Mouse (Mus musculus) heart, postnatal 0 days (tissue): ENCODE measurements around the gene Il17c. TPM values are rescaled to one million over a fixed set of nuclear protein-coding genes. Genes with fewer than 3 reads are reported as not detected.

Source experiments
- ATAC-seq: fragments of 200-750 bp; cut with Nextera tagmentation; 2 replicates; pipeline ENCODE4 v1.8.0; 2017; ENCODE audit warnings: low read depth, moderate number of reproducible peaks, moderate library complexity; ENCODE audit not compliant: insufficient read depth
- DNase-seq: peaks from one replicate; pipeline ENCODE4 v3.0.0-alpha.2; 2016; ENCODE audit warnings: low spot score
- H3K27ac ChIP-seq: fragments of 300-500 bp; sonication (generic); 2 replicates; pipeline ENCODE4 v1.5.1; 2014; ENCODE audit warnings: low read depth, mild to moderate bottlenecking
- H3K27me3 ChIP-seq: fragments of 300-500 bp; sonication (generic); 2 replicates; pipeline ENCODE4 v1.6.1; 2014; ENCODE audit warnings: low read length, mixed read lengths; ENCODE audit not compliant: control insufficient read depth, insufficient read depth
- H3K36me3 ChIP-seq: fragments of 300-500 bp; sonication (generic); replicated peaks from 2 replicates; pipeline ENCODE4 v1.6.1; 2014; ENCODE audit warnings: low read length, mixed read lengths; ENCODE audit not compliant: control insufficient read depth, insufficient read depth
- H3K4me1 ChIP-seq: fragments of 300-500 bp; sonication (generic); 2 replicates; pipeline ENCODE4 v1.6.1; 2014; ENCODE audit warnings: antibody characterized with exemption; ENCODE audit not compliant: control insufficient read depth, insufficient read depth
- H3K4me2 ChIP-seq: fragments of 300-500 bp; sonication (generic); 2 replicates; pipeline ENCODE4 v1.6.1; 2014; ENCODE audit warnings: low read depth, mild to moderate bottlenecking, low read length, moderate library complexity
- H3K4me3 ChIP-seq: fragments of 300-500 bp; sonication (generic); 2 replicates; pipeline ENCODE4 v1.5.1; 2014; ENCODE audit warnings: low read depth, low read length
- H3K9ac ChIP-seq: fragments of 300-500 bp; sonication (generic); replicated peaks from 2 replicates; pipeline ENCODE4 v1.6.1; 2014; ENCODE audit warnings: low read depth, low read length, mixed read lengths
- H3K9me3 ChIP-seq: fragments of 300-500 bp; sonication (generic); replicated peaks from 2 replicates; pipeline ENCODE4 v1.6.1; 2016; ENCODE audit warnings: low read length; ENCODE audit not compliant: control insufficient read depth
- CTCF ChIP-seq: IDR thresholded peaks from 2 replicates; pipeline ENCODE4 v1.5.1; 2016; ENCODE audit warnings: antibody characterized with exemption, control low read depth, low read depth
- EP300 ChIP-seq: IDR thresholded peaks from 2 replicates; pipeline ENCODE4 v1.6.1; 2016; ENCODE audit warnings: antibody characterized with exemption, low read depth
- WGBS: fragments of 180-500 bp; shearing (Covaris S2); extraction: QIAGEN DNeasy Blood & Tissue Kit; methylation state at CpG from one replicate; pipeline ENCODE4 v1.1.7; 2014; 5-methylcytosine and 5-hydroxymethylcytosine counted together
- polyA plus RNA-seq: library from polyadenylated mRNA; unstranded; fragments of >200 nt; fragmentation: Nextera tagmentation; extraction: Ambion mirVana; gene quantifications from 2 replicates; pipeline ENCODE4 v1.2.1, GENCODE M21; 2015
- total RNA-seq: library from RNA; depleted of rRNA; stranded (reverse); fragments of >200 nt; gene quantifications from 2 replicates; pipeline ENCODE4 v1.2.3, GENCODE M21; 2014; ENCODE audit warnings: low replicate concordance

Gene Il17c
- total and polyA plus RNA-seq, 2 experiments from 2014 or later, result not detected

- ATAC-seq, result no peak
- peaks cover 97% of the 10 kb centered on the region for H3K36me3 ChIP-seq
Measured at GRCm38 (mm10) chr8:122407678-122408077, 14.1 kb upstream of the Il17c start.

GRCm38 (mm10) chr8:122414311-122414710, 7.5 kb upstream of the Il17c start:
- no peak overlapping the region for H3K9ac ChIP-seq
- no peak overlapping the region for H3K4me3 ChIP-seq
- DNase-seq, result no peak
- H3K4me1 ChIP-seq, result no peaks in the 10 kb centered on the region
- no peak overlapping the region for H3K4me2 ChIP-seq
- H3K27me3 ChIP-seq, result no peaks in the 10 kb centered on the region
- no peaks in the 10 kb centered on the region for H3K9me3 ChIP-seq
- ATAC-seq, result no peak
- TF ChIP-seq EP300, result no peak
- TF ChIP-seq CTCF, result no peak
- peaks cover 88% of the 10 kb centered on the region for H3K36me3 ChIP-seq
- H3K27ac ChIP-seq, result no peak overlapping the region
- WGBS, result 77% methylated on average over 9 of the region's 9 CpGs

More at GRCm38 (mm10) chr8:122407678-122408077, 14.1 kb upstream of the Il17c start:
- DNase-seq, result no peak
- WGBS, result 86% methylated on average over 7 of the region's 7 CpGs
- no peak overlapping the region for H3K4me2 ChIP-seq
- H3K27ac ChIP-seq, result no peak overlapping the region
- no peak overlapping the region for H3K9ac ChIP-seq
- no peaks in the 10 kb centered on the region for H3K27me3 ChIP-seq
- TF ChIP-seq CTCF (no peak), EP300 (no peak)
- no peak overlapping the region for H3K4me3 ChIP-seq
- H3K9me3 ChIP-seq, result no peaks in the 10 kb centered on the region
- H3K4me1 ChIP-seq, result no peaks in the 10 kb centered on the region

GRCm38 (mm10) chr8:122415554-122415953, 6.3 kb upstream of the Il17c start:
- Histone ChIP-seq H3K36me3 (peaks cover 76% of the 10 kb centered on the region), H3K9me3 (no peaks in the 10 kb centered on the region), H3K4me1 (no peaks in the 10 kb centered on the region), H3K27ac (no peak overlapping the region), H3K4me2 (no peak overlapping the region), H3K9ac (no peak overlapping the region), H3K4me3 (no peak overlapping the region), H3K27me3 (no peaks in the 10 kb centered on the region)
- TF ChIP-seq CTCF (no peak), EP300 (no peak)
- DNase-seq (no peak), ATAC-seq (no peak)
- 82% methylated on average over 6 of the region's 6 CpGs for WGBS

GRCm38 (mm10) chr8:122419881-122420555, 1.8 kb upstream of the Il17c start:
- Histone ChIP-seq H3K4me3 (no peak overlapping the region), H3K27me3 (no peaks in the 10 kb centered on the region), H3K27ac (no peak overlapping the region), H3K9ac (no peak overlapping the region), H3K36me3 (peaks cover 31% of the 10 kb centered on the region), H3K9me3 (no peaks in the 10 kb centered on the region), H3K4me2 (no peak overlapping the region), H3K4me1 (0 out of 2 replicates have a peak, but pooled peaks cover 6% of the 10 kb centered on the region)
- DNase-seq (peak; percentile 26), ATAC-seq (peak; percentile 40)
- 43% methylated on average over 9 of the region's 9 CpGs for WGBS
- TF ChIP-seq CTCF (no peak), EP300 (no peak)

GRCm38 (mm10) chr8:122423217-122423616, 1.4 kb downstream of the Il17c start:
- H3K9ac ChIP-seq, result no peak overlapping the region
- 0 out of 2 replicates have a peak, but pooled peaks cover 6% of the 10 kb centered on the region for H3K4me1 ChIP-seq
- H3K4me2 ChIP-seq, result no peak overlapping the region
- peaks cover 21% of the 10 kb centered on the region for H3K36me3 ChIP-seq
- no peaks in the 10 kb centered on the region for H3K9me3 ChIP-seq
- no peaks in the 10 kb centered on the region for H3K27me3 ChIP-seq
- H3K4me3 ChIP-seq, result no peak overlapping the region
- no peak for TF ChIP-seq EP300
- no peak for TF ChIP-seq CTCF
- no peak for ATAC-seq
- WGBS, result 81% methylated on average over 24 of the region's 24 CpGs
- DNase-seq, result no peak
- H3K27ac ChIP-seq, result no peak overlapping the region

GRCm38 (mm10) chr8:122423659-122424058, 1.8 kb downstream of the Il17c start:
- Histone ChIP-seq H3K4me3 (no peak overlapping the region), H3K9me3 (no peaks in the 10 kb centered on the region), H3K4me1 (0 out of 2 replicates have a peak, but pooled peaks cover 6% of the 10 kb centered on the region), H3K36me3 (peaks cover 19% of the 10 kb centered on the region; the same call in 1 of the 2 replicates), H3K9ac (no peak overlapping the region), H3K4me2 (no peak overlapping the region), H3K27ac (no peak overlapping the region), H3K27me3 (no peaks in the 10 kb centered on the region)
- peak; percentile 71 for ATAC-seq
- 22% methylated on average over 5 of the region's 5 CpGs for WGBS
- no peak for TF ChIP-seq CTCF
- DNase-seq, result peak; percentile 62
